Mouse (Mus musculus) B cell, adult 2 months (primary cell): ENCODE measurements around the gene Polr3e.

ENCODE experiments used
- DNase-seq, 2 experiments: peaks; one replicate each; pipeline ENCODE4 v3.0.0; 2022

The Polr3e gene

DNA sequence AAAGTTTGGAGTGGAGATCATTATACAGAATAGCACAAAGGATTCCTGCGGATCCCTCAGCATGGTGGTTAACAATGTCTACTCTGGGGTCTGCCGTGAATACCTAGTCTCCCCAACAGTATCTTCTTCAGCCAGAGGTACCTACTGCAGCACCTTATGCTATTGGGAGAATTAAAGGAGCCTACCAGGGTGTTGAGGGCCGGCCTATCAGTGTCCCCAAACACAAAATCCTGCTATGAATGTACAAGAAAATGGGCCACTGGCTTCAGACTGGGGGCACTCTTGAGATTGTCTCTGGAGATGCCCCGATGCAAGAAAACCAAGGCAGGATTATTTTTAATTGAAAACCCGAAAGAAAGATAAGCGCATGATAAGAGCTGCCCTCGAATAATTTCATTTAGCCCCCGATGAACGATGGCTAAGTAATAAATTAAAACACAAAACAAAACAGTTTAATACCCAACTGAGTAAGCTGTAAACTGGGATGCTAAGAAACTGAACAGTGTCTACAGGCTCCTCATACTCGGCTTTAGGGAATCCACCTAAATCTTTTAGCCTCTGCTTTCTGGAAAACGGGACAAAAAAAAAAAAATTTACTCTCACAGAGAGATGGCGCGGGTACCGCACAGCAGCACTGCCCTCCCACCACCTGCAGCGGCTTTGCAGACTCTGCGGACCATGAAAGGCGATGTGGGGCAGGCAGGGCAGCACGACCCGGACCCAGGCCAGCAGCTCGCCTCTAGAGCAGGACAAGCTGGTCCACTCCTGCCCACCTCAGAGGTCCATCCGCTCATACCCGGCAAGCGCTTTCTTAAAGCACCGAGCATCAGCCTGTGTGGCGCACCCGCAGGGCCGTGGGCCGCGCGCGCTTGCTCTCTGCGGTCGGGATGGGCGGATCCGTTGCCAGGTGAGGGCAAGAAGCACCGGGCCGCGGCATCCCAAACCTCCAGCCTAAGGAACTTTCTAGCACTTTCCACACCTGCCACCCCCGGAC is 63.7 kb downstream of the Polr3e start:
- peak; percentile 57 to 65 for DNase-seq

DNA sequence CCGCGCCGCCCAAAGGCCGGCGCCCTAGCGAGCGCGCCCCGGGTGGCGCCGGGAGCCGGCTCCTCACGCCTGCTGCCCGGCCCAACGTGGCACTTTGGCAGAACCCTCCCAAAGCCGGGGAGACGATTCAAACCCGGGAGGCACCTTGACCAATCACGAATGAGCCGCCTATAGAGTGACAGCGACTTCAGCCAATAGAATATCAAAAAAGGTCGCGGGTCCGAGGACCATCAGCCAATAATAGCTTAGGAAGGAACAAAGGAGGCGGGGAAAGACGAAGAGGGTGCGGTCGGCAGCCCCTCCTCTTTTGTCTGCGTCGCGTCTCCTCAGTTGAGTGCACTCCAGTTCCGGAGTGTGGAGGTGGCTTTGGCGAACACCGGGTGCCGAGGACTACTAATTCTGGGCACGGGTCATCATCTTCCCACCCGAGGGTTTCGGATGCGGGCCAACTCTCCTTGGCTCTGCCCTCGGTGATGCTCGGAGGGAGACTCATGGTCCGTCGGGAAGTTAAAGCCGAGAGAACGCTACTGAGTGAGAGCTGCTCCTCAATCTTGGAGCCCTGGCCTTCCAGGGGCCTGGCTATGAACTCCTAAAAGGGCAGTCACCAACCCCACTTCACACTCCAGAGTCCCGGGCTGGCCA is 64.8 kb downstream of the Polr3e start, which contains the start of the genes Cdr2 and Mfsd13b:
TSS of gene Cdr2 (minus strand) at position 113 of the 642 bp plus-strand sequence.
TSS of gene Mfsd13b (plus strand) at position 310 of the 642 bp plus-strand sequence.
- DNase-seq: peak; percentile 92 to 93

DNA sequence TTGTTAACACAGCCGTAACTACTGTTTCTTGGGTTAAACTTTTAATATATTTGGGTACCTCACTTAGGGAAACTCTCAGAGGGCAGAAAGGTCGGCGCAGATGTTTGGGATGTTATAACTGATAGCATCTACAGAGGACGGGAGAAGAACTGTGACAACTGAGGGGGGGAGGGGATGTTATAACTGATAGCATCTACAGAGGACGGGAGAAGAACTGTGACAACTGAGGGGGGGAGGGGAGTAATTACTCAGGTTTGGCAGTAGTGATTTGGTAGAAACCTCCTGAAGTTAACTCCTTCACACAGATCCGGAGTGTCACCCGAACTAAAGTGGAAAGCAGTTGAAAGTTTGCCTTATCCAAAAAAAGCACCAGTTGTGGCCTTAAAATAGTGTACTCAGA is 65.4 kb downstream of the Polr3e start:
- DNase-seq: no peak

DNA sequence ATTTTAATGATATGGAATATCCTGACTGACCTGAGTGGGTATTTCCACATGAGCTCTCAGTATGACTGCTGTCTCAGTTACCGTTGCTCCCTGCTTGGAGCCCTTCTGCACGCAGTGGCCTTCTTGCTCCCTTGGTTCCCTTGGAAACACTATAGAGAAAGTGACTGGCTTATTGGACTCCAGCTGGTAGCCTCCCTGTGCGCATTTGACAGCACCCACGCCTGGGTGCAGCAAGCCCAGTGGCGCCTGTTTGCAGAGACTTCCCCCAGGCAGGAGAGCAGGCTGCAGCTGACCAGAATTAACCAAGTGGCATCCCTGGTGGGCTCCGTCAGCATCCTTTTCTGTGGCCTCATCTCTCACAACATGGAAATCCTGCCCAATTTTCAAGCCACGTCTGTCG is 73.6 kb downstream of the Polr3e start:
- no peak for DNase-seq
